Mouse (Mus musculus): ENCODE data around the gene Cstf3. TPM values are rescaled to one million over a fixed set of nuclear protein-coding genes. Genes with fewer than 3 reads are reported as not detected.
A peak's percentile ranks its signal among the peaks of the same experiment; 100 is the strongest.

The Cstf3 gene
- polyA plus RNA-seq, 1 experiment = 10.0 TPM

DNA sequence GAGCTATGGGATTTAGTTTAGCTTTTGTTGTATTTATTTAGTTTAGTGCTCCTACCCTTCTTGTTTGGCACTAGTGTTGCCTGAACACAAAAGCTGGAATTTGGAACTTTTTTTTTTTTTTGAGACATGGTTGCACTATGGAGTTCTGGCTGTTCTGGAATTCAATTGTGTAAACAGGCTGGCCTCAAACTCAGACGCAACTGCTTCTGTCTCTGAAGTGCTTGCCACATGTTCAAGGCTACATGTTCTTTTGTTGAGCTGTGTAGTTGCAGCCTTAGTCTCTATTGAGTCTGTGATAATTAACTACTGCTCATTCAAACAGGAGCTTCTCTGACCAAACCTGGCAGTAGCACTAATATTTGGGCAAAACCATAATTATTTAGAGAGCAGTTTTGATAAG is 13.1 kb downstream of the Cstf3 start:
- DNase-seq (ENCODE audit: low read depth) = no peak

DNA sequence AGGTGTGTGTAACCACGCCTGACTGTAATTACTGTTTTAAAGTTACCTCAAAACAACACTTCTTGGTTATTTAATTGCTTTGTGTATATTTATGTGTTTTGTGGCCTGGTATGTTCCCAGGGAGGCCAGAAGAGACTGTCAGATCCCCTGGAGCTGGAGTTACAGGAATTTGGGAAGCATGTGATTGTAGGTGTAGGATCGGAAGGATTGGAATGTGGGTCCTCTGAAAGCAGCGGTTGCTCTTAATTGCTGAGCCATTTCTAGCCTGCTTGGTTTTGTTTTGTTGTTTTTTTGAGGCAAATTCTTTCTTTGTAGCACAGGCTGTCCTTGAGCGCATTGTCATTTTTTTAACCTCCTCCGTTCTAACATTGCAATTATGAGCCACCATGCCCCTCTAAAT is 14.4 kb downstream of the Cstf3 start:
- DNase-seq (ENCODE audit: low read depth) = no peak

DNA sequence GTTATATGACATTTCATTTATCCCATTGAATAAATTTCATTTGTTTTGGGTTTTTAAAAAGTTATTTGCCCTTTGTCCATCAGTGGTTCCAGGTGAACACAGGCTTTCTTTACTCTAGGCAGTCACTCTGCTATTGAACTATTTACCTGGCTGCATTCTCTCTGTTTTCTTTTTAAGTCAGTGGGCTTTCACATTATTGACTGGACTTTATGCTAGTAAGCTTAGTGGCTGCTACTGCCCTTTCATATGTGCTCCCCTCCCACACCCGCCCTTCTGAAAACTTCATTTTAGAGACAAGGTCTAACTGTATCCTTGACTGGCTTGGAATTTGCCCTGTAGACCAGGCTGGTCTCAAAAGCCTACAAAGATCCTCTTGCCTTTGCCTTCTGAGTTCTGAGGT is 15.2 kb downstream of the Cstf3 start:
- DNase-seq (ENCODE audit: low read depth) = no peak

- no peak for DNase-seq (ENCODE audit: low read depth)
Measured at GRCm38 (mm10) chr2:104614786-104615185, 24.5 kb downstream of the Cstf3 start.

DNA sequence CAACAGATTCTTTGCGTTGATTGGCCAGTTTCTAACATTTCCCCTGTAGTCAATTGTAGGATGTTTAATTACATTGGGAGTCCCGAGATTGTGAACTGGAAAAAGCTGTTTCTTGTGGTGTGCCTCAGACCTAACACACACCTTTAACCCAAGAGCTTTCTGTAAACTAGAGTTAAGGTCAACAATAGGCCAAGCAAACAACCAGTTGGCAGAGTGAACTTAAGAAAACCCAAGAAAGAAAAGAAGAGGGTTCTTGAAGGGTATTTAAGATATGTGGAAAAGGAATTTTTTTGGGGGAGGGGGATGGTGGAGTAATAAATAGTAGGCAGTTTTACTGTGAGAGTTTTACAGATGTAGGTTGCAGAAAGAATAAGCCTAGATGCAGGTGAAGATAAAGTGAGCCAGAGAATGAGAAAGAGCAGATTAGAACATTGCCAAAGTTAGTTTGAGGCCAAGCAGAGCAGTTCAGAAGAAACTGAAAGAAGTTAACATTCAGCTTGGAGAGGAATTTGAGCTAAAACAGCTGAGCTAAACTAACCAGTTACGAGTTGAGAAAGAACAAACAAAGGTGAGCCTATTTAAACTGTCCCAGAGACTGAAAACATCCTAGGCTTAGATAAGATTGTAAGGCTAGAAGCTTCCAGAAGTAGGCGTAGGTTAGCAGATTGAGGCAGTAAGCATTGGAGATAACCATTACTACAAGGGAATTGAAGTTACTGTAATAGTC is 25.8 kb downstream of the Cstf3 start:
- DNase-seq (ENCODE audit: low read depth) = no peak

DNA sequence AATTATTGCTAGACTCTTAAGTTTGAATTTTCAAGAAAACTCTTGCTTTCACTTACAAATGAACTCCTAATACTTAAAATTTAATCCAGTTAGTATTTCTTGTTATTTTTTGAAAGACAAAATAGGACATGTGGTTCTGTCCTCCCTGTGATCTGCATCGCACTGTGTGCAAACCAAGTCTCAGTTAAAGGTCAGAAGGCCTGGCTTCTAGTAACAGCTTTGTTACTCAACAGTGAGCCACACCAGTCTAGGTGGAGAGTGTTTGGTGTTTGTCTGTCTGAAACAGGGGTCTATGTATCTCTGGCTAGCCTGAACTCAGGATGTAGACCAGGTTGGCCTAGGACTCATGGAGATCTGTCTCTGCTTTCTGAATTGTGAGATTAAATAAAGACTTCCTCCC is 68.3 kb downstream of the Cstf3 start:
- no peak for DNase-seq (ENCODE audit: low read depth)

- no peak for DNase-seq (ENCODE audit: low read depth)
Measured at GRCm38 (mm10) chr2:104663372-104664100, 73.2 kb downstream of the Cstf3 start.

GRCm38 (mm10) chr2:104669122-104669804 is 78.9 kb downstream of the Cstf3 start:
- no peak for DNase-seq (ENCODE audit: low read depth)

GRCm38 (mm10) chr2:104671724-104672123 is 81.4 kb downstream of the Cstf3 start:
- no peak for DNase-seq (ENCODE audit: low read depth)

DNA sequence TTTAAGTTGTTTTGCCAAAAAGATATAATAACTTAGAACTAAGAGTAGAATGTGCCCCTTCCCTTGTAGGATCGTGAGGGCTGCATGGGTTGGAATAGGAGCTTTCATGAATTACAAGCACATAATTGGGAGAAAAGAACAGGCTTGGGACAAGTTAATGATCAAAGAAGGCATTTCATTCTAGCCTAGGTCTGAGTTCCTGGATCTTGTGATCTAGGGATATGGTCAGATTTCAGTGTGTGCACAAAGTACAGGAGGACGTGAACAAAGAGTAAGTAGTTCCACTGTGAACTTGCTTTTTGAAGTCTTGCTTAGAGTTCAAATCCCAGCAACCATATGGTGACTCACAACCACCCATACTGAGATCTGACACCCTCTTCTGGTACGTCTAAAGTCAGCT is 87.0 kb downstream of the Cstf3 start:
- DNase-seq (ENCODE audit: low read depth) = no peak

DNA sequence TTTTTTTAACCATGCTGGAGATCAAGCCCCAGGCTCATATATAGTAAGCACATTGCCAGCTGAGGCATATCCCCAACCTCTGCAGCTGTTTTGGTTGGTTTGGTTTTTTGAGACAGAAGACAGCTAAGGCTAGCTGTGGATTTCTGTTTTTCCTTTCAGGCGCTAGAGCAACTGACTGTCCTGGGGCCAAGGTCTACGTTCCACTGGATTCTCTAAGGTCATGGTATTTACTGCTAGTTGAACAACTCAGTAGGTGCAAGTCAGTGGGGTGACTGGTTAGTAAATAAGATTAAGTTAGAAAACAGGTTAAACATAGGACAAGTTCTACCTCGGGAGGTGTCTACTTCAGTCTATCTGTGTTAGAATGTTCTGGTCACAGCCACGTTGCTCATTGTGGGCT is 94.4 kb downstream of the Cstf3 start:
- no peak for DNase-seq (ENCODE audit: low read depth)

- no peak for DNase-seq (ENCODE audit: low read depth)
Measured at GRCm38 (mm10) chr2:104685418-104685817, 95.1 kb downstream of the Cstf3 start.

GRCm38 (mm10) chr2:104687261-104687660 is 96.9 kb downstream of the Cstf3 start:
- DNase-seq (ENCODE audit: low read depth) = no peak

- DNase-seq (ENCODE audit: low read depth) = no peak
Measured at GRCm38 (mm10) chr2:104688321-104688720, 98.0 kb downstream of the Cstf3 start.

DNA sequence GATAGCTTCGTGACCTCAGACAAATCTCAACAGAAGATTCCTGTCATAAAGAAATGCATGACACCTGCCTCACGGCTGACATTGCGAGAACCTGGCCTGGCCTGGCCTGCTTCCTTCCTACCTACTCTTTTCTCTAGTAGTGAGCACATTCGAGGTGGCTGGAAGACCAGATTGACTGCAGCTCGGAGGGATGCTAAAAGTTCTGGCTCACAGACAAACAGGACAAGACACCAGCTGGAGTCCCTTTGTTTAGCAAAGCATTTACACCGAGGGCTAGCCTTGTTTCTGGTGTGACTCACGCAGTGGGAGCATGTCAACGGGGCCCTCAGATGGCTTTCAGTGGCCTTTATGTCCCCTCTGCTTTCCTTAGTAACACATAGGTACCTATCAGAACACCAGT is 98.4 kb downstream of the Cstf3 start:
- no peak for DNase-seq (ENCODE audit: low read depth)

DNA sequence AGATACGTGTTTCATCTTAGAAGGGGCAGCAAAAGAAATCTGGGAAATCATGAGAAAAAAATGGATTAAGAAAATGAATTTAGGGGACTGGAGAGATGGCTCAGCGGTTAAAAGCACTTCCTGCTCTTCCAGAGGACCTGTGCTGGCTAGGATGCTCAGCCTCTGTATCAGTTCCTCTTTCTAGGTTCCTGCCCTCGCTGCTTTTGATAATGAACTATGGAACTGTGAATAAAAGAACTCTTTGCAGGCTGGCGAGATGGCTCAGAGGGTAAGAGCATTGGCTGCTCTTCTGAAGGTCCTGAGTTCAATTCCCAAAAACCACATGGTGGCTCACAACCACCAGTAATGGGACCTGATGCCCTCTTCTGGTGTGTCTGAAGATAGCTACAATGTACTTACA is 100.4 kb downstream of the Cstf3 start:
- DNase-seq (ENCODE audit: low read depth) = no peak

DNA sequence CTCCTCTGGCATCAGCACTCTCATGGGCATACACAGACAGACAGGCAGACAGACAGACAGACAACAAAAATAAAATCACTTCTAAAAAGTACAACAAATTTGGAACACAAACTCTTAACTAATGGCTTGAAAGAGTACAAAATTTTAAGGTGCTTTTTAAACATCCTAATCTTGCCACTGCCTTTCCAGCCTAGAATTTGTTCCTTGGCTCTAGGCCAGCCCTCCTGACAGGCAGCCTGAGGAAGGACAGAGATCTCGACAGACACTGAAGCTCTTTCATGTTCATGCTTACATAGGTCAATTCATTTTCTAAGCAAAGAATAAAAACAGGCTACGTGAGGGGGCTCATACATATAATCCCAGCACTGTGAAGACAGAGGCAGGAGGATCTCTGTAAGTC is 102.2 kb downstream of the Cstf3 start:
- no peak for DNase-seq (ENCODE audit: low read depth)

DNA sequence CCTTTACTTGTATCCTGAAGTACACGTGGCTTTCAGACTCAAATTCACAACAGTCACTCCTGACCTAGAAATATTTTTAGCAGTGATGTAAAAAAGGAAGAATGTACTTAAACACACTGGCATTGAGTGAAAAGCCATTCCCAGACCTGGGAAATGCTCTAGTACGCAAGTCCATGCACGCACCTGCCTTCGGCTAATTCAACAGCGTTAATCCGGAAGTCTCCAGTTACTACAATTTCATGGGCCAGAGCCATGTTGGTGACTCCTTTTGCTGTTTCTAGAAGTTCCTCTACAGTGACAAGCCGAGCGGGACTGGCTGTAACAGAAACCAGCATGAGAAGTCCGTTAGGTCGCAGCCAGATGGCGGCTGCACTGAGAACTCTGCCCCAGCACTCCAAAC is 109.3 kb downstream of the Cstf3 start:
- DNase-seq (ENCODE audit: low read depth) = peak; percentile 65

DNA sequence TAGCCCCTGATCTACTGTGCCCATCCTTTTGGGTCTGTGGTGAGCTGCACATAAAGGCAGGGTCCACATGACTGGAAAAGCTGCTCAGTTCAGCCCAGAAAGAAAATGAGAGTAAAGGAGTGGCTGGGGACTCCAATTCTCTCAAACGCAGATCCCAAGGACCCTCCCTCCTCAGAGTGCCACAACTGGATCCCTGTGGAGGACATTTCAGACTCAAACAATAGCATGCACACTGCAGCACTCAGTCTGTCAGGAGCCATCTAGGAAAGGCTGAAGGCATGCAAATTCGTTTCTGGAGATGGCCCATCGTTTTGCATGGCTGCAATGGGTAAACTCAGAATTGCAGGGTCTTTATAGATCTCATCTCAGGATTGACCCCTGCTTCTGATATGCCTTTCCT is 112.8 kb downstream of the Cstf3 start:
- DNase-seq (ENCODE audit: low read depth) = no peak

DNA sequence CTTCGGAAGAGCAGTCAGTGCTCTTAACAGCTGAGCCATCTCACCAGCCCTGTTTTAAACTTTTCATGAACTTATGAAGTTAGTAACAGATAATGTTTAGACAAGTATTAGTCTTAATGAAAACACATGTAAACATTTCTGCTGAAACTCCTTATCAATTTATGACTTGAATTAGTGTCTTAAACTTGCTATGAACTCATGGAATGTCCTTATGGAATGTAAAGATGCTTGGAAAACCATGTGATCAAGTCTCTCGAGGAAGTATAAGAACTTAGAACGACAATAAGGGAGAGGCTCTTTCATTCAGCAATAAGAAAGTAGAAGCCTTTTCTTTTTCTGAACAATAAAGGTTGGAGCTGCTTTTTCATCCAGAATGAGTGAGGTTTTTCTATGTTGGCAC is 114.0 kb downstream of the Cstf3 start:
- no peak for DNase-seq (ENCODE audit: low read depth)

GRCm38 (mm10) chr2:104709786-104710337 is 119.5 kb downstream of the Cstf3 start:
- DNase-seq (ENCODE audit: low read depth) = no peak

DNA sequence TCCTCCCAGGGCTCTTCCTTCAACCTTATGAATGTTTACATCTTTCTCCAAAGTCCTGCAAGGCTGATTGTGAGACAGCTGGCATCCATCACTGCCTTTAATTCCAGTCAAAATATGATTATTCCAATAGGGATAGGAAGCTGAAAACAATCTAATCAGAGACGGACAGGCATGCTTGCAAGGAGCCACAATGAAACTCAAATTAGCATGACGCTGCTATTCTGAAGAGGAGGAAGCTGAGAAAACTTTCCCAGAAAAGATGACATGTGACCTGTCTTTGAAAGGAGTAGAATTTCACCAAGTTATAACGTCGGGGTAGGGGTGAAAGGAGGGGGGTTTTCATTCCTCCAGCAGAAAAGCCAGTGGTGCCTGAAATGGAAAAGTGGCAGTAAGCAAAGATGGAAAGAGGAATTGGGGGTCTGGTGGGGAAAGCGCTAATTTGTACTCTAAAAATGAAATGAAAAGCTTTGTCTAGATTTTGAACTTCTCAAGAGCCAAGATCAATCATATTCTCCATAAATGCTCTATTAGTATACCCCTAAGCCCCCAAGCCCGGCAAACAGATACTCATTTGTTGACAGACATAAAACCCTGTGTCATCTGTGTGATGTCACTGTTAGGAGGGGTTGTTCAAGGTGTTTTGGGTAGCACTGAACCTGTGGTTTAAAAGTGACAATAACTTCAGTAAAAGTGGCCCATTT is 120.5 kb downstream of the Cstf3 start:
- DNase-seq (ENCODE audit: low read depth) = no peak

Data from gonadal fat pad, adult 2 months (tissue).